Mouse (Mus musculus) olfactory bulb, adult 2 months (tissue): ENCODE data around the gene Prr5l.

Source experiments
- CTCF ChIP-seq: fragments of 200-500 bp; IDR thresholded peaks from 2 replicates; pipeline ENCODE4 v1.5.1; 2012; ENCODE audit warnings: low read depth, mild to moderate bottlenecking, low read length, moderate library complexity; ENCODE audit not compliant: insufficient read depth
- POLR2A ChIP-seq: fragments of 200-500 bp; IDR thresholded peaks from 2 replicates; pipeline ENCODE4 v1.6.1; 2012; ENCODE audit warnings: mild to moderate bottlenecking, low read depth, low read length, moderate library complexity; ENCODE audit not compliant: insufficient read depth

DNA sequence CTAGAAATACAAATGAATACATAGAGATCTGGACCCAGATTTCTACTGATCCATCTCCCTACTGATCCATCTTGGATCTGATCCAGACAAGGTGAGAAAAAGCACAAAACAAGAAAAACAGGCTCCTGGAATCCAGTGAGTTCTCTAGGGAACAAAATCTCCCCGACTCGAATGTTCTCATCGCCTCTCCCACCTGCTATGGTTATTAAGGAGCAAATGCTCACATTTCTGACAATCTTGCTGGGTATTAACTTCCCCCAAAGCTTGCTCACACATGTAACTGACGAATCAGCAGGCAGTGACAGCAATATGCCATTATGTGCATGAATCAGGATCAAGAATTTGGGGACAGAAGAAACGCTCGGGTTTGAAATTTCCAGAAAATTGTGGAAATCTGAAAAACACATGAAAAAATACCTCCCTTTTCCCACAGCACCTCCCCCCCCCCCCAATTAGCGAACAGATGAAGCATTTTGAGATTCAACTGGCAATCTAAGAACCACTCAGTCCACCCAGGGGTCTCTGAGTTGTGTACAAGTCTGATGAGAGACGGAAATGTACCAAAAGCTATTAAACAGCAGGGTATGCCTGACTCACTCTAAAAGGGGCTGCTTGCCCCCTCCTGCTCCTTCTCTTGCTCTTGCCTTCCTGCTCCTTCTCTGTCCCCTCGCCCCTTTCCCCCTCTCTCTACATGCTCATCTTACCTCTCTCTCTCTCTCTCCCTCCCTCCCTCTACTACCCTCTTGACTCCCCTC is 123.1 kb downstream of the Prr5l start:
- TF ChIP-seq POLR2A = no peak
- TF ChIP-seq CTCF = no peak
